Mouse (Mus musculus): ENCODE results near the gene Zcwpw1.

The Zcwpw1 gene

GRCm38 (mm10) chr5:137755425-137755824 lies 32.2 kb upstream of the Zcwpw1 start:
- no peak for DNase-seq (ENCODE audit: low spot score)

DNA sequence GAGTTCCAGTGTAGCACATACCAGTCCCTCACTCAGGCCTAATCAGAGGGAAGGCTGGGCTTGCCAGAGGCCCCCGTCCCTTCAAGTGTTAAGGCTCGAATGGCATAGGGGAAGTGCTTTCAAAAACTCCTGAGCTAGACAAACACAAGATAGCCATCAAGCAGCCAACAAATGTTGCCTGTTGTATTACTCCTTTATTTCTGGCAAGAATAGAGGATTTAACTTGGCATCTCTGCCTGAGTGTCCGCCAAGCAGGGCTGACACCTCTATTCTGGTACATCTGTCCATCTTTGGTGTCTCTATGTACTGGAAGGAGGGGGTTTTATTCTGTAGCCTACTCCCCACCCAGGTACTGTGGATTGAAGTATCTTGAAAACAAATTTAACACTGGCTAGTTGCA lies 31.5 kb upstream of the Zcwpw1 start:
- no peak for DNase-seq (ENCODE audit: low spot score)

- peak; percentile 95 for DNase-seq (ENCODE audit: low spot score)
Measured at GRCm38 (mm10) chr5:137756882-137757661, 30.5 kb upstream of the Zcwpw1 start.

GRCm38 (mm10) chr5:137757887-137758286 lies 29.7 kb upstream of the Zcwpw1 start:
- no peak for DNase-seq (ENCODE audit: low spot score)

GRCm38 (mm10) chr5:137758921-137759534 lies 28.6 kb upstream of the Zcwpw1 start:
- no peak for DNase-seq (ENCODE audit: low spot score)

GRCm38 (mm10) chr5:137759971-137760412 lies 27.6 kb upstream of the Zcwpw1 start:
- peak; percentile 87 for DNase-seq (ENCODE audit: low spot score)

GRCm38 (mm10) chr5:137764609-137765340 lies 22.8 kb upstream of the Zcwpw1 start:
- no peak for DNase-seq (ENCODE audit: low spot score)

DNA sequence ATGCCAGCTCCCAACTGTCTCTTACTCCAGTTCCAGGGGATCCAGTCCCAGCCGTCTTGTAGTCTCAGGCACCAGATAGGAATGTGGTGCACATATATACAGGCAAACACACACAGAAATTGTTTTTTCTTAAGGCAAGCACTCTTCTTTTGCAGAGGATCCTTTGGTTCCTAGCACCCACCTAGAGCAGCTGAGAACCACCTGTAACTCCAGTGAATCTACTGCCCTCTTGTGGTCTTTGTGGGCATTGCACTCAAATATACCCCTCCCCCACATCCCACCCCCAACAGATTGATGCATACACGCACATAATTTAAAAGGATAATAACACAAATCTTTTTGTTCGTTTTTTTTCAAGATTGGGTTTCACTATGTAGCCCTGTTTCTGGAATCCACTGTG lies 21.3 kb upstream of the Zcwpw1 start:
- peak; percentile 67 for DNase-seq (ENCODE audit: low spot score)

GRCm38 (mm10) chr5:137768475-137768874 lies 19.1 kb upstream of the Zcwpw1 start:
- no peak for DNase-seq (ENCODE audit: low spot score)

DNA sequence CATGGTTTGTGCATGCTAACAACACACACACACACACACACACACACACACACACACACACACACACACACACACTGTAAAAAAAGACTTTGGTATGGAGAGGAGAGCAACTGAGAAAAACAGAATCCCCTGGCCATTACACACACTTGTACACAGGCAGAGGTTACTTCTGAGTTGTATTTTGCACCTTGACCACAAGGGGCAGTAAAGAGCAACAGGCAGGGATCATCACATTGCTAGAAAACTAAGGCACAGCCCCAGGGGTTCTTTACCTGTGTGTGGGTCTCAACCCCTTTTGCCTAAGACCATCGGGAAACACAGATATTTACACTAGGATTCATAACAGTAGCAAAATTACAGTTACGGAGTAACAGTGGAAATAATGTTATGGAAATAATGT lies 16.9 kb upstream of the Zcwpw1 start:
- DNase-seq (ENCODE audit: low spot score): peak; percentile 83

- no peak for DNase-seq (ENCODE audit: low spot score)
Measured at GRCm38 (mm10) chr5:137772755-137773154, 14.8 kb upstream of the Zcwpw1 start.

DNA sequence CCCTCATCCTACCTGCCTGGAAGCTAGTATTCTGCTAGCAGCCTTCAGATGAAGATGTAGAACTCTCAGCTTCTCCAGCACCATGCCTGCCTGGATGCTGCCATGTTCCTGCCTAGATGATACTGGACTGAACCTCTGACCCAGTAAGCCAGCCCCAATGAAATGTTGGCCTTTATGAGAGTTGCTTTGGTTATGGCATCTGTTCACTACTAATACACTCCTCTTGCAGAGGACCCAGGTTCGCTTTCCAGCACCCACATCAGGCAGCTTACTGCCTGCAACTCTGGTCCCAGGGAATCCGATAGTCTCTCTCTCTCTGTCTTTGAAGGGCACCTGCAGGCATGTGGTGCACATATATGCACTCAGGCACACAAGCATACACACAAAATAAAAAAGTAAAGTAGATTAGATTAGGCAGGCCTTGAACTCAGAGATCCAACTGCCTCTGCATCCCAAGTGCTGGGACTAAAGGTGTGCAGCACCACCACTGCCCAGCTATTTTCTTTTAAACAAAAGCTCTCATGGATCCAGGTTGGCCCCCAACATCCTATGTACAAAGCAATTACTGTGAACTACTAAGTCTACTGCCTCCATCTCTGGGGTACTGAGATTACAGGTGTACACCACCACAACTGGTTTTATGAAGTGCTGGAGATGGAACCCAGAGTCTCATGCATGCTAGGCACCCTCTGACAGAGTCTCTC lies 11.9 kb upstream of the Zcwpw1 start:
- no peak for DNase-seq (ENCODE audit: low spot score)

GRCm38 (mm10) chr5:137776408-137776918 lies 11.1 kb upstream of the Zcwpw1 start:
- DNase-seq (ENCODE audit: low spot score): no peak

GRCm38 (mm10) chr5:137777267-137777845 lies 10.2 kb upstream of the Zcwpw1 start:
- no peak for DNase-seq (ENCODE audit: low spot score)

DNA sequence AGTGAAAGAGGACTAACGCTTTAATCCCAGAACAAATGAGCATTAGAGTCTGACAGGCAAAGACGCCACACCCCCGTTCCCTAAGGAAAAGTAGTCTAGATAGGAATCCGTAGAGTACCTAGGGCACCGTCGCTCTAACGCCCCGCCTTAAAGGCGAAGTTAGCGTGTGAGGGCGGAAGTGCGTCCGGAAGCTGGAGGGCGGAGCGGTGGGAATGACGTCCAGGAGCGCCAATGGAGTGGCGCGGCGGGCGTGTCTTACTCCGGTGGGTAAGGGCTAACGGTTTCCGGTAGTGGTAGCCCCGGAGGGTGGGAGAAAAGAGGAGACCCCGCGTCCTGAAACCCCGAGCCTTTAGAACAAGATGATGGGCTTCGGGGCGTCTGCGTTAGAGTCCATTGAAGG lies 9.0 kb upstream of the Zcwpw1 start, which contains the start of gene Ppp1r35:
Gene Ppp1r35, plus strand, starts transcription at position 215 of the 400 bp plus-strand sequence.
- peak; percentile 99 for DNase-seq (ENCODE audit: low spot score)

DNA sequence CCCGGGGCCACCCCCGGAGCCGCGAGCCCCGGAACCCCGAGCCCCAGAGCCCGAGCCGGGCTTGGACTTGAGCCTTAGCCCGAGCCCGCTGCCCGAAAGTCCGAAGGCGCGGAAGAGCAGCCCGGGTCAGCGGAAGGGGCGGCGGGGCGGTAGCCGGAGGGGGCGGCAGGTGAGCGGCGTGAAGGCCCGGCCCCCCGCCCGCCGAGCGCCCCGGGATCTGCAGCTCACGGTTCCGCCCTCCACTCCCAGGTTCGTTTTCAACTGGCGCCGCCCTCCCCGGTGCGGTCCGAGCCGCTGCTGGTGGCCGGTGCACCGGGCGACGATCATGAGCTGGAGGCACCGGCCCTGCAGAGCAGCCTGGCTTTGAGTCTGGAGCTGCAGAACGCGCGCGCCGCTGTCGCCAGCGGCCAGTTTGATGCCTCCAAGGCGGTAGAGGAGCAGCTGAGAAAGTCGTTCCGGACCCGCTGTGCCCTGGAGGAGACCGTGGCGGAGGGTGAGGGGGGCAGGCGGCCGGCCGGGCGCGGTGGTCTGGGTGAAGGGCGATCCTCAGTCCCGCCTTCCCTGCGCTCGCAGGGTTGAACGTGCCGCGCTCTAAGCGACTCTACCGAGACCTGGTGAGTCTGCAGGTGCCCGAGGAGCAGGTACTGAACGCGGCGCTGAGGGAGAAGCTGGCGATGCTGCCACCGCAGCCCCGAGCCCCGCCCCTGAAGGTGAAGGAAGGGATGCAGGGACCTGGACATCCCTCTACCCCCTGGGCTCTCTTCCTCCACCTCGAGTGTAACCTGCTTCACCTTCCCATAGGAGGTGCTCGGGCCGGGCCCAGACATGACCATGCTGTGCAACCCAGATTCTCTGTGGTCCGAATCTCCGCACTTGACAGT lies 8.3 kb upstream of the Zcwpw1 start:
- peak; percentile 43 for DNase-seq (ENCODE audit: low spot score)

DNA sequence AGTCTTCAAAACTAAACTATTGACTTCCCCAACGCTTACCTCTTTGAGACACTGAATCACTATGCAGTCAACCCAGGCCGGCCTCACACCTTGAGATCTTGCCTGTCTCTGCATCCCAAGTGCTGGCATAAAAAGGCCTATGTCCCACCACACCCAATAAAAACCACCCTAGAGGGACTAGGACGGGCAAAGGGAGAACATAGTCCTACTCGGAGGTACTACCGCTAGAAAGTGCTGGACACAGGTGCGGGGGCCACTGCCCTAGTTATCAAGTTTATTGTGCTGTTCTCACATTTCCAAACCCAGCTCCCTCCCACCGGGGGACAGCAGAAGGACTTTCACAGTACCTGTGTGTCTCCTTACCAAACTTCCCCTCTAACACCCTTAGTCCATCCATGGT lies 5.9 kb upstream of the Zcwpw1 start:
- DNase-seq (ENCODE audit: low spot score): no peak

DNA sequence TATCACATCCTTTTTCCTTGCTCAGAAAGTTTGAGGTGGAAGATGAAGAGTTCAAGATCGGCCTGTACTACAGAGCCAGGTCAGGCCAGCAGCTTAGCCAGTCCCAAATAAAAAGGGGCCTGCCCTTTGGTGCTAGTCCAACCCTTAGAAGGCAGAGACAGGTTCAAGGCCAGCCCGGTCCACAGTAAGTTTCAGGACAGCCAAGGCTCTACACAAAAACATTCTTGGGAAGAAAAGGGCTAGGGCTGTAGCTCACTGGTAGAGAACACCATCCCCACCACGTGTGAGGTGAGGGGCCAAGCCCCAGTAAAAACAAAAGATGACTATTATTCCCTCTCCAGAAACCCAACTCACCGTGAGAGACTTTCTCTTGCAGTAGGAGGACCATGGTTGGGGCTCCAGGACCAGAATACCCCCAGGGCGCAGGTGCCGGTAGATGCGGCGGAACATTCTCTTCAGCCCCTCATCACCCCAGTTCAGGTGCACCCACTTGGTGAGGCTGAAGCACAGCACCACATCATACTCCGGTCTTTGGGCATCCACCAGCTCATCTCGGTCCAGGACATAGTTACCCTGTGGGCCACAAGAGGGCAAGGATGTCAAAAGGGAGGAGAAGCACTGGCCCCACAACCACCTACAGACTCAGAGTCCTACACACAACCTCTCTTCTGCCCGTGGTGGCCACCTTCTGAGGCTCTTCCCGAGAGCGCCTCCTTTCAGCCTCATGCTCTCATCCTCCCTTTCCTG lies 4.6 kb upstream of the Zcwpw1 start:
- no peak for DNase-seq (ENCODE audit: low spot score)

DNA sequence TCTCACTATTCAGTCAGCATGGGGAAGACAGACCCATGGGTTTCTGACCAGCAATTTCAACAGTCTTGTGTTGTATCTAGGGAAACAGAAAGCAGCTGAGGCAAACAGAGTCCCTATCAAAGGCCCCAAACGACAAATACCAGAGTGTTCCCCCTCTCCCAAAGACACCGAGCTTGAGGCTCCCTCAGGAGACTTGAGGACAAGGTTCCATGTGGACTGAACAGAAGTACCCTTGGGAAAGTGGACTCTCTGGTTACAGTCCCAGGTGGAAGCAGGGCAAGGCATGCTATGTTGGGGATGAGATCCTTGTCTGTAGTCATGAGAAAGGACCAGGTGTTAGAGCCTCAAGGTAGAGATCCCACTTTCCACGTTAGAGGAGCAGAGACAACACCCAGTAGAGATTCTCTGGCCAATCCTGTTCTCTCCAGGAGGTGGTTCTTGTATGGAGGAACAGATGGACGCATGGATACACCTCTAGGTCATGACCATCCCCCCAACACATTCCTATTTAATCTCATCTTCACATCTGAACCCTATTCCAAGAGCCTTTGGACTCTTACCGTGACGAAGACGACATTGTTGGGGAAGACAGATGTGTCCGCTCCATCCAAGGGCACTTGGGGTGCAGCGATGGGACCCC lies 3.6 kb upstream of the Zcwpw1 start:
- no peak for DNase-seq (ENCODE audit: low spot score)
